Mouse (Mus musculus): ENCODE measurements at regions not wholly inside any gene's neighbourhood (a gene's known extent, or its start where the extent isn't known, plus 50 kb on each side); places are given as distances from the start of the nearest gene placed in this dataset.
A peak's percentile ranks its signal among the peaks of the same experiment; 100 is the strongest.
"Not testable (repeated sequence)": the region's sequence is repeated elsewhere in the genome, so short reads cannot be mapped to it uniquely, and the experiment has no call there.

GRCm38 (mm10) chrX:82249456-82249855 lies 699.2 kb upstream of the Dmd start:
- 65% methylated on average over 1 of the region's 1 CpGs for WGBS
- H3K36me3 ChIP-seq; H3K4me2 ChIP-seq; H3K27me3 ChIP-seq; H3K4me1 ChIP-seq; H3K4me3 ChIP-seq; H3K27ac ChIP-seq; H3K9me3 ChIP-seq; H3K9ac ChIP-seq; ATAC-seq (ENCODE audit: insufficient number of reproducible peaks, low FRiP score, low TSS enrichment, low read depth): not testable (repeated sequence)

GRCm38 (mm10) chrX:82282376-82282775 lies 666.3 kb upstream of the Dmd start:
- not testable (repeated sequence) for H3K9ac ChIP-seq; ATAC-seq (ENCODE audit: insufficient number of reproducible peaks, low FRiP score, low TSS enrichment, low read depth); H3K27me3 ChIP-seq; H3K4me3 ChIP-seq; H3K4me2 ChIP-seq; H3K9me3 ChIP-seq; H3K4me1 ChIP-seq; H3K27ac ChIP-seq; H3K36me3 ChIP-seq
- WGBS: 63% methylated on average over 4 of the region's 4 CpGs

- WGBS: 25% methylated on average over 18 of the region's 18 CpGs
- peak overlapping the region; percentile 8 for H3K4me3 ChIP-seq
- H3K9me3 ChIP-seq: no peaks in the 10 kb centered on the region
- no peaks in the 10 kb centered on the region for H3K27me3 ChIP-seq
- no peak overlapping the region for H3K27ac ChIP-seq
- no peaks in the 10 kb centered on the region for H3K4me1 ChIP-seq
- no peak for ATAC-seq (ENCODE audit: insufficient number of reproducible peaks, low FRiP score, low TSS enrichment, low read depth)
- no peak overlapping the region for H3K9ac ChIP-seq
- H3K36me3 ChIP-seq: no peaks in the 10 kb centered on the region
- H3K4me2 ChIP-seq: peak overlapping the region; percentile 27
These were observed 637.7 kb upstream of the Dmd start for GRCm38 (mm10) chrX:82310764-82311492.
